Mouse (Mus musculus) megakaryocyte, embryonic 14.5 days (primary cell): Measurements from ENCODE around the gene Tek.

Experiments
- FLI1 ChIP-seq: IDR thresholded peaks from 2 replicates; pipeline ENCODE4 v1.6.1; 2012; ENCODE audit warnings: low read length, inconsistent platforms, mixed read lengths
- GATA1 ChIP-seq: IDR thresholded peaks from 3 replicates; pipeline ENCODE4 v1.6.1; 2012; ENCODE audit warnings: mixed read lengths, low read length, inconsistent platforms, borderline replicate concordance

DNA sequence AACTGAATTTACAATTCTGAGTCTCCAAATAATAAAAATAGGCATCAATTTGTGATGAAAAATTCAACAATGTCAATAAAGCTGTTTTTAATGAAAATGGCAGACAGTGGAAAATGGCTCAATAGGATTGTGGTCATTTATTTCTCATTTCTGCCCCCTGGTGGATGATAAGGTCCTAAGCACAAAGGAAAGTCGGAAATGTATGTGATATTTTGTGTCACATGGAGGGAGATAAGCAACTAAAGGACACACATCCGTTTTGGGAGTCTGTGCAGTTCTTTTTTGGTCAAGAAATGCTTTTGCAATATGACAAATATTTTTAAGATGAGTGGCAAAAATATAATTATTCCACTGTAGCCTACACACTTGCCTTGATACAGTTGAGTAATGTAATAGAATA, 161.7 kb downstream of the Tek start:
- no peak for TF ChIP-seq FLI1
- no peak for TF ChIP-seq GATA1
